Mouse (Mus musculus) brain, embryonic 14.5 days (tissue): Measurements from ENCODE around the gene Zfp568.

Source experiments
- CTCF ChIP-seq: fragments of 200-500 bp; IDR thresholded peaks from 2 replicates; pipeline ENCODE4 v1.5.1; 2012; ENCODE audit warnings: inconsistent platforms, mild to moderate bottlenecking, moderate library complexity, borderline replicate concordance; ENCODE audit not compliant: insufficient read depth, insufficient read length; ENCODE audit errors: extremely low read depth
- POLR2A ChIP-seq: fragments of 200-500 bp; IDR thresholded peaks from 2 replicates; pipeline ENCODE4 v1.6.1; 2012; ENCODE audit warnings: mild to moderate bottlenecking, inconsistent platforms, borderline replicate concordance; ENCODE audit not compliant: poor library complexity, insufficient read depth, insufficient read length, severe bottlenecking; ENCODE audit errors: extremely low read depth

GRCm38 (mm10) chr7:29938856-29939255 lies 44.9 kb upstream of the Zfp568 start:
- TF ChIP-seq POLR2A (no peak), CTCF (no peak)
